8 mouse cellular contexts compared by ENCODE assay signal in genomic region chr9:36832529-36832928, GRCm38 (mm10). TPM values are rescaled to one million over a fixed set of nuclear protein-coding genes. Genes with fewer than 3 reads are reported as not detected.
DNase-seq lines count a peak whose midpoint lies in the region; ATAC-seq and TF ChIP-seq lines count a peak whose summit lies in the region.

No protein-coding gene starts in this region.

- no peak for ATAC-seq in liver, embryonic 14.5 days (ENCODE audit: insufficient read depth)
- ATAC-seq in neural tube, embryonic 14.5 days (ENCODE audit: low read depth) = peak; percentile 93

- H3K27me3 ChIP-seq in liver, embryonic 14.5 days (ENCODE audit: control insufficient read depth, insufficient read depth, low read length) = peaks cover 20% of the 10 kb centered on the region
- H3K27me3 ChIP-seq in neural tube, embryonic 14.5 days (ENCODE audit: control insufficient read depth, insufficient read depth, low read length) = peaks cover 3% of the 10 kb centered on the region; the same call in 1 of the 2 replicates

- no peak for TF ChIP-seq EP300 in liver, embryonic 14.5 days (IDR thresholded peaks at IDR 0.05; ENCODE audit: low read depth)

- no peak overlapping the region for H3K27ac ChIP-seq in liver, embryonic 14.5 days
- H3K27ac ChIP-seq in neural tube, embryonic 14.5 days (ENCODE audit: low read depth, low read length) = peak overlapping the region; percentile 96

- DNase-seq in R1 (ENCODE audit: low read depth, low spot score) = peak; percentile 52
- peak; percentile 91 for DNase-seq in cerebellum, adult 8-10 months
- DNase-seq in forelimb bud, embryonic 11.5 days (ENCODE audit: low read depth, low spot score) = peak; percentile 57
- peak; percentile 31 for DNase-seq in heart, postnatal 25 days (ENCODE audit: low spot score)
- DNase-seq in layer of hippocampus, adult 11-12 months (ENCODE audit: low spot score) = peak; percentile 92
- no peak for DNase-seq in liver, embryonic 14.5 days (ENCODE audit: low read depth in 3 of 3, low spot score in 3 of 3)
- peak; percentile 66 for DNase-seq in urinary bladder, postnatal 14 days (ENCODE audit: low spot score)

- no peak for TF ChIP-seq CTCF in liver, embryonic 14.5 days (IDR thresholded peaks at IDR 0.05; ENCODE audit: low read depth)

- H3K9ac ChIP-seq in liver, embryonic 14.5 days (replicated peaks) = no peak overlapping the region
- H3K9ac ChIP-seq in neural tube, embryonic 14.5 days (replicated peaks; ENCODE audit: low read depth, low read length) = peak overlapping the region; percentile 72

- H3K4me1 ChIP-seq in liver, embryonic 14.5 days (replicated peaks; ENCODE audit: control insufficient read depth in 2 of 2, insufficient read depth in 2 of 2, low read length in 1 of 2) = no peaks in the 10 kb centered on the region
- H3K4me1 ChIP-seq in neural tube, embryonic 14.5 days (ENCODE audit: control insufficient read depth, insufficient read depth, low read length) = peaks cover 18% of the 10 kb centered on the region; the same call in 1 of the 2 replicates

- H3K36me3 ChIP-seq in liver, embryonic 14.5 days (replicated peaks; ENCODE audit: control insufficient read depth, insufficient read depth, low read depth) = no peaks in the 10 kb centered on the region
- no peaks in the 10 kb centered on the region for H3K36me3 ChIP-seq in neural tube, embryonic 14.5 days (ENCODE audit: control insufficient read depth, insufficient read depth, low read length)

- no peaks in the 10 kb centered on the region for H3K9me3 ChIP-seq in liver, embryonic 14.5 days (ENCODE audit: control insufficient read depth, low read length)
- H3K9me3 ChIP-seq in neural tube, embryonic 14.5 days (ENCODE audit: control insufficient read depth, low read length) = no peaks in the 10 kb centered on the region

- peak overlapping the region; percentile 24 to 29 for H3K4me3 ChIP-seq in liver, embryonic 14.5 days (ENCODE audit: insufficient read depth in 1 of 2, low read depth in 2 of 2, low read length in 2 of 2)
- H3K4me3 ChIP-seq in neural tube, embryonic 14.5 days (ENCODE audit: low read depth, low read length) = peak overlapping the region; percentile 63

- intact Hi-C loops in heart, postnatal 25 days (cut with DNase I) = no loop called here

- 2% methylated on average over 32 of the region's 32 CpGs for WGBS in liver, embryonic 14.5 days (ENCODE audit: insufficient replicate concordance)
- under 1% methylated on average over 32 of the region's 32 CpGs for WGBS in neural tube, embryonic 14.5 days

- H3K4me2 ChIP-seq in liver, embryonic 14.5 days (ENCODE audit: low read depth) = peak overlapping the region; percentile 52
- H3K4me2 ChIP-seq in neural tube, embryonic 14.5 days (ENCODE audit: low read depth, low read length) = peak overlapping the region; percentile 69

RNA-seq across cellular contexts. Expression of gene Fez1, which starts 10.9 kb away (rescaled TPM):
- 1 to 10 TPM; 1.2 to 1.6 TPM for total RNA-seq in heart, postnatal 25 days (2021)
- polyA plus RNA-seq in liver, embryonic 14.5 days (2012; rRNA removed) = 0.12 and 0.26 TPM in 2 replicates
- polyA plus RNA-seq in liver, embryonic 14.5 days (2014; fragmentation: Nextera tagmentation; extraction: Ambion mirVana) = 0.28 TPM in 1 of 2 replicates, not detected in the other
- polyA plus RNA-seq in neural tube, embryonic 14.5 days (2014; fragmentation: Nextera tagmentation; extraction: Ambion mirVana) = 664 and 692 TPM in 2 replicates

RNA-seq across cellular contexts. Expression of gene Ei24, which starts 35.3 kb away (rescaled TPM):
- total RNA-seq in heart, postnatal 25 days (2021) = 10 to 100 TPM; 87.8 to 91.9 TPM
- polyA plus RNA-seq in liver, embryonic 14.5 days (2012; rRNA removed) = 16.1 and 17.8 TPM in 2 replicates
- 12.4 and 12.8 TPM in 2 replicates for polyA plus RNA-seq in liver, embryonic 14.5 days (2014; fragmentation: Nextera tagmentation; extraction: Ambion mirVana)
- 50.2 and 72.6 TPM in 2 replicates for polyA plus RNA-seq in neural tube, embryonic 14.5 days (2014; fragmentation: Nextera tagmentation; extraction: Ambion mirVana)

Comparison
In these comparisons a context has a peak if more than half of its experiments do, and no peak if none do; other contexts are left out.
1. DNase-seq: peak in R1 (single experiment), cerebellum, adult 8-10 months (single experiment), forelimb bud, embryonic 11.5 days (single experiment), heart, postnatal 25 days (single experiment), layer of hippocampus, adult 11-12 months (single experiment) and urinary bladder, postnatal 14 days (single experiment); none in liver, embryonic 14.5 days (0 of 3).
2. RNA of gene Fez1, which starts 10.9 kb away (polyA plus RNA-seq): 664 to 692 TPM in neural tube, embryonic 14.5 days; 0.12 to 0.28 TPM in liver, embryonic 14.5 days; every median in the first group is over 100 times any median in the second.